Mouse (Mus musculus) lung, embryonic 14.5 days (tissue): ENCODE data around the gene Pgam2. TPM values are rescaled to one million over a fixed set of nuclear protein-coding genes. Genes with fewer than 3 reads are reported as not detected.

Experiments
- ATAC-seq: fragments of 200-750 bp; cut with Nextera tagmentation; 2 replicates; pipeline ENCODE4 v1.8.0; 2017; ENCODE audit warnings: mild to moderate bottlenecking, moderate TSS enrichment, moderate library complexity; ENCODE audit not compliant: insufficient read depth
- DNase-seq: peaks from one replicate; pipeline ENCODE4 v3.0.0-alpha.2; 2015
- H3K27ac ChIP-seq: fragments of 300-500 bp; sonication (generic); 2 replicates; pipeline ENCODE4 v1.5.1; 2014; ENCODE audit warnings: low read depth, mild to moderate bottlenecking, moderate library complexity
- H3K27me3 ChIP-seq: fragments of 300-500 bp; sonication (generic); 2 replicates; pipeline ENCODE4 v1.6.1; 2014; ENCODE audit warnings: low read length, control low read depth; ENCODE audit not compliant: insufficient read depth
- H3K36me3 ChIP-seq: fragments of 300-500 bp; sonication (generic); 2 replicates; pipeline ENCODE4 v1.6.1; 2014; ENCODE audit warnings: control low read depth; ENCODE audit not compliant: insufficient read depth
- H3K4me1 ChIP-seq: fragments of 300-500 bp; sonication (generic); 2 replicates; pipeline ENCODE4 v1.6.1; 2014; ENCODE audit warnings: antibody characterized with exemption, control low read depth; ENCODE audit not compliant: insufficient read depth
- H3K4me2 ChIP-seq: fragments of 300-500 bp; sonication (generic); 2 replicates; pipeline ENCODE4 v1.6.1; 2014; ENCODE audit warnings: mild to moderate bottlenecking
- H3K4me3 ChIP-seq: fragments of 300-500 bp; sonication (generic); 2 replicates; pipeline ENCODE4 v1.5.1; 2014; ENCODE audit warnings: low read depth, low read length
- H3K9ac ChIP-seq: fragments of 300-500 bp; sonication (generic); 2 replicates; pipeline ENCODE4 v1.6.1; 2014
- H3K9me3 ChIP-seq: fragments of 300-500 bp; sonication (generic); 2 replicates; pipeline ENCODE4 v1.6.1; 2016; ENCODE audit warnings: low read depth, low read length, control low read depth
- CTCF ChIP-seq: IDR thresholded peaks from 2 replicates; pipeline ENCODE4 v1.5.1; 2016; ENCODE audit warnings: antibody characterized with exemption, low read depth
- WGBS: fragments of 180-500 bp; shearing (Covaris S2); extraction: QIAGEN DNeasy Blood & Tissue Kit; methylation state at CpG from one replicate; pipeline ENCODE4 v1.1.7; 2014; 5-methylcytosine and 5-hydroxymethylcytosine counted together
- polyA plus RNA-seq: library from polyadenylated mRNA; unstranded; fragments of >200 nt; fragmentation: Nextera tagmentation; extraction: Ambion mirVana; gene quantifications from 2 replicates; pipeline ENCODE4 v1.2.1, GENCODE M21; 2014

Gene Pgam2
- polyA plus RNA-seq, 1 experiment from 2014 or later: 1.6 TPM

GRCm38 (mm10) chr11:5843131-5843530, 39.6 kb upstream of the Pgam2 start:
- no peak for TF ChIP-seq CTCF
- Histone ChIP-seq H3K9me3 (no peaks in the 10 kb centered on the region), H3K4me2 (no peak overlapping the region), H3K9ac (no peak overlapping the region), H3K36me3 (no peaks in the 10 kb centered on the region), H3K4me1 (no peaks in the 10 kb centered on the region), H3K27me3 (no peaks in the 10 kb centered on the region), H3K27ac (no peak overlapping the region), H3K4me3 (no peak overlapping the region)
- 76% methylated on average over 3 of the region's 3 CpGs for WGBS
- ATAC-seq (no peak), DNase-seq (no peak)

GRCm38 (mm10) chr11:5841751-5842150, 38.2 kb upstream of the Pgam2 start:
- TF ChIP-seq CTCF: no peak
- Histone ChIP-seq H3K4me1 (no peaks in the 10 kb centered on the region), H3K36me3 (no peaks in the 10 kb centered on the region), H3K27me3 (no peaks in the 10 kb centered on the region), H3K27ac (no peak overlapping the region), H3K9me3 (no peaks in the 10 kb centered on the region), H3K4me3 (no peak overlapping the region), H3K9ac (no peak overlapping the region), H3K4me2 (no peak overlapping the region)
- no peak for DNase-seq
- ATAC-seq: no peak
- 88% methylated on average over 2 of the region's 2 CpGs for WGBS

GRCm38 (mm10) chr11:5840346-5840745, 36.8 kb upstream of the Pgam2 start:
- ATAC-seq (no peak), DNase-seq (no peak)
- no peaks in the 10 kb centered on the region for H3K9me3 ChIP-seq
- TF ChIP-seq CTCF: no peak
- no peak overlapping the region for H3K4me2 ChIP-seq
- H3K4me3 ChIP-seq: no peak overlapping the region
- no peaks in the 10 kb centered on the region for H3K27me3 ChIP-seq
- H3K27ac ChIP-seq: no peak overlapping the region
- no peaks in the 10 kb centered on the region for H3K4me1 ChIP-seq
- WGBS: 73% methylated on average over 7 of the region's 7 CpGs
- H3K36me3 ChIP-seq: no peaks in the 10 kb centered on the region
- no peak overlapping the region for H3K9ac ChIP-seq

GRCm38 (mm10) chr11:5837251-5838246, 34.0 kb upstream of the Pgam2 start, which contains the start of gene Polm:
TSS of gene Polm (minus strand) at chr11:5838016.
- under 1% methylated on average over 63 of the region's 63 CpGs for WGBS
- Histone ChIP-seq H3K9me3 (no peaks in the 10 kb centered on the region), H3K4me1 (no peaks in the 10 kb centered on the region), H3K9ac (peak within 1 kb of the TSS; percentile 79), H3K27me3 (no peaks in the 10 kb centered on the region), H3K27ac (peak within 1 kb of the TSS; percentile 83), H3K4me3 (peak within 1 kb of the TSS; percentile 71), H3K36me3 (peaks cover 8% of the 10 kb centered on the region; the same call in 1 of the 2 replicates), H3K4me2 (peak within 1 kb of the TSS; percentile 94)
- peak; percentile 99 for ATAC-seq
- DNase-seq: peak; percentile 99
- peak; percentile 82 for TF ChIP-seq CTCF

- H3K36me3 ChIP-seq: peaks cover 17% of the 10 kb centered on the region; the same call in 1 of the 2 replicates
- DNase-seq (peak; percentile 25), ATAC-seq (no peak)
- H3K27me3 ChIP-seq: no peaks in the 10 kb centered on the region
- no peak overlapping the region for H3K4me3 ChIP-seq
- no peak overlapping the region for H3K27ac ChIP-seq
- no peak overlapping the region for H3K9ac ChIP-seq
- H3K4me1 ChIP-seq: no peaks in the 10 kb centered on the region
- TF ChIP-seq CTCF: peak; percentile 46
- WGBS: 36% methylated on average over 1 of the region's 1 CpGs
- no peak overlapping the region for H3K4me2 ChIP-seq
- no peaks in the 10 kb centered on the region for H3K9me3 ChIP-seq
These were observed 32.6 kb upstream of the Pgam2 start for GRCm38 (mm10) chr11:5836126-5836525.

- H3K9me3 ChIP-seq: no peaks in the 10 kb centered on the region
- no peak overlapping the region for H3K4me3 ChIP-seq
- no peaks in the 10 kb centered on the region for H3K27me3 ChIP-seq
- ATAC-seq (no peak), DNase-seq (no peak)
- no peak overlapping the region for H3K4me2 ChIP-seq
- WGBS: 85% methylated on average over 7 of the region's 7 CpGs
- H3K4me1 ChIP-seq: no peaks in the 10 kb centered on the region
- H3K36me3 ChIP-seq: peaks cover 19% of the 10 kb centered on the region; the same call in 1 of the 2 replicates
- no peak for TF ChIP-seq CTCF
- H3K27ac ChIP-seq: no peak overlapping the region
- H3K9ac ChIP-seq: no peak overlapping the region
These were observed 31.5 kb upstream of the Pgam2 start for GRCm38 (mm10) chr11:5835057-5835456.

- no peak for DNase-seq
- peaks cover 24% of the 10 kb centered on the region for H3K36me3 ChIP-seq
- WGBS: 77% methylated on average over 9 of the region's 9 CpGs
These were observed 31.0 kb upstream of the Pgam2 start for GRCm38 (mm10) chr11:5834506-5834905.

More at GRCm38 (mm10) chr11:5834506-5834905, 31.0 kb upstream of the Pgam2 start:
- H3K4me2 ChIP-seq: no peak overlapping the region
- no peak for TF ChIP-seq CTCF
- no peak overlapping the region for H3K9ac ChIP-seq
- H3K4me3 ChIP-seq: no peak overlapping the region
- H3K27me3 ChIP-seq: no peaks in the 10 kb centered on the region
- no peak for ATAC-seq
- no peaks in the 10 kb centered on the region for H3K4me1 ChIP-seq
- H3K9me3 ChIP-seq: no peaks in the 10 kb centered on the region
- no peak overlapping the region for H3K27ac ChIP-seq
